Mouse (Mus musculus) intestine, postnatal 0 days (tissue): ENCODE results near the gene Zg16. TPM values are rescaled to one million over a fixed set of nuclear protein-coding genes. Genes with fewer than 3 reads are reported as not detected.
A peak's percentile ranks its signal among the peaks of the same experiment; 100 is the strongest.

Source experiments
- ATAC-seq: fragments of 200-750 bp; cut with Nextera tagmentation; 2 replicates; pipeline ENCODE4 v1.8.0; 2017; ENCODE audit warnings: mild to moderate bottlenecking, moderate TSS enrichment, moderate library complexity
- H3K27ac ChIP-seq: fragments of 300-500 bp; sonication (generic); 2 replicates; pipeline ENCODE4 v1.5.1; 2014; ENCODE audit warnings: mild to moderate bottlenecking, low read depth, low read length, moderate library complexity
- H3K27me3 ChIP-seq: fragments of 300-500 bp; sonication (generic); replicated peaks from 2 replicates; pipeline ENCODE4 v1.6.1; 2014; ENCODE audit warnings: low read length, mixed read lengths; ENCODE audit not compliant: control insufficient read depth, insufficient read depth
- H3K36me3 ChIP-seq: fragments of 300-500 bp; sonication (generic); 2 replicates; pipeline ENCODE4 v1.6.1; 2014; ENCODE audit warnings: mild to moderate bottlenecking, moderate library complexity; ENCODE audit not compliant: control insufficient read depth, insufficient read depth
- H3K4me1 ChIP-seq: fragments of 300-500 bp; sonication (generic); replicated peaks from 2 replicates; pipeline ENCODE4 v1.6.1; 2014; ENCODE audit warnings: antibody characterized with exemption, low read length, mixed read lengths; ENCODE audit not compliant: control insufficient read depth, insufficient read depth
- H3K4me2 ChIP-seq: fragments of 300-500 bp; sonication (generic); replicated peaks from 2 replicates; pipeline ENCODE4 v1.6.1; 2014; ENCODE audit warnings: low read depth, mild to moderate bottlenecking, moderate library complexity
- H3K4me3 ChIP-seq: fragments of 300-500 bp; sonication (generic); 2 replicates; pipeline ENCODE4 v1.5.1; 2014; ENCODE audit warnings: low read depth, low read length
- H3K9ac ChIP-seq: fragments of 300-500 bp; sonication (generic); 2 replicates; pipeline ENCODE4 v1.6.1; 2014; ENCODE audit warnings: mild to moderate bottlenecking, low read depth, low read length
- H3K9me3 ChIP-seq: fragments of 300-500 bp; sonication (generic); 2 replicates; pipeline ENCODE4 v1.6.1; 2016; ENCODE audit warnings: mixed run types; ENCODE audit not compliant: control insufficient read depth
- CTCF ChIP-seq: sonication (generic); IDR thresholded peaks from 2 replicates; pipeline ENCODE4 v1.5.1; 2016; ENCODE audit warnings: low read depth, mild to moderate bottlenecking, control low read depth, antibody characterized with exemption, moderate library complexity
- WGBS: fragments of 180-500 bp; shearing (Covaris S2); extraction: QIAGEN DNeasy Blood & Tissue Kit; methylation state at CpG from one replicate; pipeline ENCODE4 v1.1.7; 2014; 5-methylcytosine and 5-hydroxymethylcytosine counted together
- polyA plus RNA-seq: library from polyadenylated mRNA; unstranded; fragments of >200 nt; fragmentation: Nextera tagmentation; extraction: Ambion mirVana; gene quantifications from 2 replicates; pipeline ENCODE4 v1.2.1, GENCODE M21; 2015

Gene Zg16
- polyA plus RNA-seq, 1 experiment from 2014 or later, result 225 TPM

DNA sequence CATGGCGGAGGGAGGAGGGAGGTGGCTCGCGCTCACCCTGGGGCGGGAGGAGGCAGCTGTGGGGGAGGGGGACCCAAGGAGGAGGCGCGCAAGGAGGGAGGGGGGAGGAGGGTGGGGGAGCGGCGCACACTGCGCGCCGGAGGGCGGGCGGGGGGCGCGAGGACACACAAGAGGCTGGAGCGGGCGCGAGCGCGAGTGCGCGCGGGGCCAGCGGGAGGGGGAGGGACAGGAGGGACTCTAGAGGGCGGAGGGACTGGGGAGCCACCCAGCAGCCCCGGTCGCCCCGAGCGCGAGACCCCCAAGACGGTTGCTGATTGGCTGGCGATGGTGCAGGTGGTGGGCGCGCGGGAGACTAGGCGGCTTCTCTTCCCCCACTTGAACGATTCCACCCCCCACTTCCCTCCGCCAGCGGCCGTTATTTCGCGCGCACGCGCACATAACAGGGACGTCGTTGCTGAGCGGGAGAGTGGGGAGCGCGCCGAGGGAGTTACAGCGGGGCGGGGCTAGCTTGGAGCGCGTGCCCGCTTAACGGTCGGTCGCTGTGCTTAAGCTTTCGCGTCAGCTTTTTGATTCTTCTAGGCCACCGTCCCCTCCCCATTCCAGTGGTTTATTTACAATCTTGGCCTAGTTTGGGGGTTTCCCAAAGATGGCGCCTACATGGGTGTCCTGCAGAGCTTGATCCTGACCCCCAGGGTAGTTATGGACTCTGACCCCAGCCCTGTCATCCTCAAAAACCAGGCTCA is 60.0 kb downstream of the Zg16 start, which contains the start of gene Maz:
TSS of gene Maz (minus strand) at position 54 of the 743 bp plus-strand sequence.
- no peak for TF ChIP-seq CTCF
- Histone ChIP-seq H3K4me1 (peaks cover 6% of the 10 kb centered on the region; the same call in 1 of the 2 replicates), H3K27me3 (no peaks in the 10 kb centered on the region), H3K36me3 (peaks cover 45% of the 10 kb centered on the region), H3K9me3 (no peaks in the 10 kb centered on the region), H3K27ac (peak within 1 kb of the TSS; percentile 96), H3K9ac (peak within 1 kb of the TSS; percentile 78), H3K4me2 (peak within 1 kb of the TSS; percentile 90), H3K4me3 (peak within 1 kb of the TSS; percentile 79)
- peak; percentile 85 for ATAC-seq
- WGBS, result under 1% methylated on average over 51 of the region's 63 CpGs

GRCm38 (mm10) chr7:127026616-127026983 is 60.5 kb downstream of the Zg16 start:
- TF ChIP-seq CTCF, result no peak
- WGBS, result 0% methylated on average over 5 of the region's 48 CpGs
- Histone ChIP-seq H3K27ac (peak overlapping the region; percentile 96), H3K4me3 (peak overlapping the region; percentile 79), H3K27me3 (no peaks in the 10 kb centered on the region), H3K4me1 (peaks cover 10% of the 10 kb centered on the region; the same call in 1 of the 2 replicates), H3K4me2 (peak overlapping the region; percentile 90), H3K9me3 (no peaks in the 10 kb centered on the region), H3K36me3 (peaks cover 41% of the 10 kb centered on the region), H3K9ac (peak overlapping the region; percentile 78)
- ATAC-seq, result peak; percentile 34

- Histone ChIP-seq H3K27ac (peak overlapping the region; percentile 96), H3K4me1 (peaks cover 14% of the 10 kb centered on the region; the same call in 1 of the 2 replicates), H3K4me2 (peak overlapping the region; percentile 90), H3K9me3 (no peaks in the 10 kb centered on the region), H3K9ac (peak overlapping the region; percentile 78), H3K27me3 (no peaks in the 10 kb centered on the region), H3K4me3 (peak overlapping the region; percentile 79), H3K36me3 (peaks cover 37% of the 10 kb centered on the region)
- peak; percentile 47 for ATAC-seq
- under 1% methylated on average over 36 of the region's 48 CpGs for WGBS
- no peak for TF ChIP-seq CTCF
These were observed 60.9 kb downstream of the Zg16 start for GRCm38 (mm10) chr7:127026161-127026600.

DNA sequence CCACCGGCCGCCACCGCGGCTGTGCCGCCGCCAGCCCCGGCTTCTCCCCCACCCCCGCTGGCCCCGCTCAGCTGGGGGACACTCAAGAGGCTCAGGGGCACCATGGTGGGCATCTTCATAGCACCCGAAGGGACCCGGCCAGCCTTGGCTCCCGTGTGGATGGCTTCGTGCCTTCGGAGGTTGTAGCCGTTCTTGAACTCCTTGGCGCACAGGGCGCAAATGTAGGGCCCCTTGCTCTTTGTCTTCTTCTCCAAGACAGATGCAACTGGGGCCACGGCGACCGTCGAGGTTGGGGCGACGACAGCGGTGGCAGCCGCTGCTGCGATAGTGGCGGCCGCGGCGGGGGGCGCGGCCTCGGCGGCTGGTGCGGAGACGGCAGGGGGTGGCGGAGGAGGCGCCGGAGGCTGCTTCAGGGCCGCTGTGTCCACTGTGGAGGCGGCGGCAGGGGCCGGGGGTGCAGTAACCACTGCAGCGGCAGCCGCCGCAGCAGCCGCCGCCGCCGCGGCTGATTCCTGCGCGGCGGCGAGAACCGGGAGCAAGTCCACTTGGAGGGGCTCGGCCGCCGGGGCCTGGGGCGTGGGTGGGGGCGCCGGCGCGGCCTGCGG is 61.5 kb downstream of the Zg16 start:
- Histone ChIP-seq H3K4me1 (peaks cover 15% of the 10 kb centered on the region; the same call in 1 of the 2 replicates), H3K4me3 (peak overlapping the region; percentile 79), H3K9ac (peak overlapping the region; percentile 78), H3K27ac (peak overlapping the region; percentile 96), H3K9me3 (no peaks in the 10 kb centered on the region), H3K36me3 (peaks cover 34% of the 10 kb centered on the region), H3K4me2 (peak overlapping the region; percentile 90), H3K27me3 (no peaks in the 10 kb centered on the region)
- TF ChIP-seq CTCF, result no peak
- WGBS, result under 1% methylated on average over 61 of the region's 65 CpGs
- ATAC-seq, result peak; percentile 3; the same call in 1 of the 2 replicates

GRCm38 (mm10) chr7:127024755-127025555 is 62.2 kb downstream of the Zg16 start:
- H3K9ac ChIP-seq, result peak overlapping the region; percentile 78
- peak overlapping the region; percentile 96 for H3K27ac ChIP-seq
- WGBS, result 2% methylated on average over 30 of the region's 30 CpGs
- peak; percentile 28 for ATAC-seq
- H3K4me3 ChIP-seq, result peak overlapping the region; percentile 79
- peak; percentile 93 for TF ChIP-seq CTCF
- no peaks in the 10 kb centered on the region for H3K27me3 ChIP-seq
- H3K4me1 ChIP-seq, result peaks cover 15% of the 10 kb centered on the region; the same call in 1 of the 2 replicates
- no peaks in the 10 kb centered on the region for H3K9me3 ChIP-seq
- H3K36me3 ChIP-seq, result peaks cover 28% of the 10 kb centered on the region
- peak overlapping the region; percentile 90 for H3K4me2 ChIP-seq
